Mouse (Mus musculus): ENCODE measurements at regions not wholly inside any gene's neighbourhood (a gene's known extent, or its start where the extent isn't known, plus 50 kb on each side); places are given as distances from the start of the nearest gene placed in this dataset.

DNA sequence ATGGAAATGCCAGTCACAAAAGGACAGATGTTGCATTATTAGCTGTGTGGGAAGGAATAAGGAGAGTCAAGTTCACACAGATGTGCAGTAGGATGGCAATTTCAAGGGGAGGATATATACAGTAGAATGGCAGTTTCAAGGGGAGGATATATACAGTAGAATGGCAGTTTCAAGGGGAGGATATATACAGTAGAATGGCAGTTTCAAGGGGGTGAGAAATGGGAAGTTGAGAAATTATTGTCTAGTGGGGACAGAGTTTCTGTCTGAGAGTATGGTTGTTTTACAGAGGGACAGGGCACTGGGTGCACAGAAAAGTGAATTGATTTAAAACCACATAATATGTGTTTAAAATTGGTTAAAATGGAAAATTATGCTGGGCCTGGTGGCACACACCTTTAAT lies 54.8 kb upstream of the Scel start:
- Histone ChIP-seq H3K36me3 (ENCODE audit: insufficient read depth) (no peaks in the 10 kb centered on the region), H3K4me2 (ENCODE audit: low read depth) (no peak overlapping the region), H3K9ac (no peak overlapping the region), H3K9me3 (ENCODE audit: low read length) (no peaks in the 10 kb centered on the region), H3K27ac (ENCODE audit: low read depth, low read length) (no peak overlapping the region), H3K4me1 (ENCODE audit: insufficient read depth) (0 out of 2 replicates have a peak, but pooled peaks cover 6% of the 10 kb centered on the region), H3K4me3 (ENCODE audit: low read depth, low read length) (no peak overlapping the region), H3K27me3 (ENCODE audit: insufficient read depth, low read length) (no peaks in the 10 kb centered on the region)
- no peak for DNase-seq
- no peak for TF ChIP-seq CTCF (IDR thresholded peaks at IDR 0.05; ENCODE audit: low read depth)
- ATAC-seq, result no peak

- ATAC-seq (no peak), DNase-seq (peak; percentile 13)
- WGBS, result 69% methylated on average over 1 of the region's 1 CpGs
- 0 out of 2 replicates have a peak, but pooled peaks cover 6% of the 10 kb centered on the region for H3K4me1 ChIP-seq (ENCODE audit: insufficient read depth)
- H3K9ac ChIP-seq, result no peak overlapping the region
- no peak for TF ChIP-seq CTCF (IDR thresholded peaks at IDR 0.05; ENCODE audit: low read depth)
- no peak overlapping the region for H3K27ac ChIP-seq (ENCODE audit: low read depth, low read length)
- H3K27me3 ChIP-seq (ENCODE audit: insufficient read depth, low read length), result no peaks in the 10 kb centered on the region
- H3K4me3 ChIP-seq (ENCODE audit: low read depth, low read length), result no peak overlapping the region
- H3K4me2 ChIP-seq (ENCODE audit: low read depth), result no peak overlapping the region
- H3K36me3 ChIP-seq (ENCODE audit: insufficient read depth), result no peaks in the 10 kb centered on the region
- no peaks in the 10 kb centered on the region for H3K9me3 ChIP-seq (ENCODE audit: low read length)
Measured at GRCm38 (mm10) chr14:103456106-103456505, 57.0 kb upstream of the Scel start.

DNA sequence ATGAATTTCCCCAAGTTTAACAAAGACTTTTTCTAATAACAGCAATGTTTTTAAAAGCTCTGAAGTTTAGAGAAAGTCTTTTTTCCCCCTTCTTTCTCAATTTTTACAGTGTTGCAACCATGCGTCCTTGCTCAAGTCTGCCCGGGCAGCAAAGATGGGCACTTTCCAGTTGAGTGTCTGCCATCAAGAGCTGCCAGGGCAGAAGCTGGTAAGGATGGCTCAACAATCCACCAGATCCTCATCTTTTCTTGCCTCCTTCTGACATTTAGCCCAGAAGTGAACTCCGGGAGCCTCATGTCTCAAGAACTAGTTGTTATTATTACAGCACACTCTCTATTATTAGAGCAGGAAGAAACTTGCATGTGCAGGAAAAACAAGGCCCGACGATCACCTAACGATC lies 62.4 kb upstream of the Scel start:
- H3K4me2 ChIP-seq (ENCODE audit: low read depth), result no peak overlapping the region
- no peaks in the 10 kb centered on the region for H3K9me3 ChIP-seq (ENCODE audit: low read length)
- no peak for TF ChIP-seq CTCF (IDR thresholded peaks at IDR 0.05; ENCODE audit: low read depth)
- no peaks in the 10 kb centered on the region for H3K4me1 ChIP-seq (ENCODE audit: insufficient read depth)
- DNase-seq (no peak), ATAC-seq (no peak)
- WGBS, result 85% methylated on average over 6 of the region's 6 CpGs
- no peak overlapping the region for H3K4me3 ChIP-seq (ENCODE audit: low read depth, low read length)
- no peaks in the 10 kb centered on the region for H3K36me3 ChIP-seq (ENCODE audit: insufficient read depth)
- H3K27me3 ChIP-seq (ENCODE audit: insufficient read depth, low read length), result no peaks in the 10 kb centered on the region
- H3K27ac ChIP-seq (ENCODE audit: low read depth, low read length), result no peak overlapping the region
- H3K9ac ChIP-seq, result no peak overlapping the region

GRCm38 (mm10) chr14:103449447-103449846 lies 63.7 kb upstream of the Scel start:
- H3K27me3 ChIP-seq (ENCODE audit: insufficient read depth, low read length), result no peaks in the 10 kb centered on the region
- WGBS, result 59% methylated on average over 5 of the region's 5 CpGs
- ATAC-seq, result no peak
- no peak overlapping the region for H3K4me3 ChIP-seq (ENCODE audit: low read depth, low read length)
- no peak overlapping the region for H3K4me2 ChIP-seq (ENCODE audit: low read depth)
- H3K4me1 ChIP-seq (ENCODE audit: insufficient read depth), result no peaks in the 10 kb centered on the region
- DNase-seq, result peak; percentile 24
- TF ChIP-seq CTCF (IDR thresholded peaks at IDR 0.05; ENCODE audit: low read depth), result no peak
- H3K36me3 ChIP-seq (ENCODE audit: insufficient read depth), result no peaks in the 10 kb centered on the region
- H3K9me3 ChIP-seq (ENCODE audit: low read length), result no peaks in the 10 kb centered on the region
- no peak overlapping the region for H3K9ac ChIP-seq
- no peak overlapping the region for H3K27ac ChIP-seq (ENCODE audit: low read depth, low read length)

- no peak for TF ChIP-seq CTCF (IDR thresholded peaks at IDR 0.05; ENCODE audit: low read depth)
- no peak overlapping the region for H3K27ac ChIP-seq (ENCODE audit: low read depth, low read length)
- H3K36me3 ChIP-seq (ENCODE audit: insufficient read depth), result no peaks in the 10 kb centered on the region
- H3K9ac ChIP-seq, result no peak overlapping the region
- ATAC-seq, result no peak
- no peaks in the 10 kb centered on the region for H3K4me1 ChIP-seq (ENCODE audit: insufficient read depth)
- no peak for DNase-seq
- H3K27me3 ChIP-seq (ENCODE audit: insufficient read depth, low read length), result no peaks in the 10 kb centered on the region
- 65% methylated on average over 7 of the region's 7 CpGs for WGBS
- no peaks in the 10 kb centered on the region for H3K9me3 ChIP-seq (ENCODE audit: low read length)
- H3K4me3 ChIP-seq (ENCODE audit: low read depth, low read length), result no peak overlapping the region
- no peak overlapping the region for H3K4me2 ChIP-seq (ENCODE audit: low read depth)
Measured at GRCm38 (mm10) chr14:103449033-103449432, 64.1 kb upstream of the Scel start.

DNA sequence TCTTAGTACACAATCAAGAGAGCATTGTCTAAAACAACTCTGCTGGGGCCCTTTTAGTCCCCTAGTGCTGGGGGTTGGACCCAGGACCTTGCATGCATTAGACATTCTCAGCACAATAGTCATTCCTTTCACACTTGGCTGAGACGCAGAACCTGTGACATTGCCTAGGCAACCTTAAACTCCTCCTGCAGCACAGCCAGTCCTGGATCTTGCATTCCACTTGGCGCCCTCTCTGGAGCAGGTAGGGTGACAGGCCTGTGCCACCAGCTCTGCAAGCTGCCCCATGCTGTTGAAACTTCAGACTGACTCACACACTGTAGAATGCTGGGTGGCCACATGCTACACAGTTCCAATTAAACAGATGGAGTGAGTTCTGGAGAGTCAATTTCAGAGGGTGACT lies 66.5 kb upstream of the Scel start:
- no peaks in the 10 kb centered on the region for H3K36me3 ChIP-seq (ENCODE audit: insufficient read depth)
- H3K4me3 ChIP-seq (ENCODE audit: low read depth, low read length), result no peak overlapping the region
- WGBS, result 21% methylated on average over 2 of the region's 2 CpGs
- H3K27me3 ChIP-seq (ENCODE audit: insufficient read depth, low read length), result no peaks in the 10 kb centered on the region
- H3K27ac ChIP-seq (ENCODE audit: low read depth, low read length), result no peak overlapping the region
- no peak for DNase-seq
- H3K9ac ChIP-seq, result no peak overlapping the region
- H3K4me2 ChIP-seq (ENCODE audit: low read depth), result no peak overlapping the region
- TF ChIP-seq CTCF (IDR thresholded peaks at IDR 0.05; ENCODE audit: low read depth), result no peak
- H3K9me3 ChIP-seq (ENCODE audit: low read length), result no peaks in the 10 kb centered on the region
- peak; percentile 65 for ATAC-seq
- H3K4me1 ChIP-seq (ENCODE audit: insufficient read depth), result no peaks in the 10 kb centered on the region

- ATAC-seq (no peak), DNase-seq (no peak)
- no peak for TF ChIP-seq CTCF (IDR thresholded peaks at IDR 0.05; ENCODE audit: low read depth)
- no peak overlapping the region for H3K4me2 ChIP-seq (ENCODE audit: low read depth)
- 70% methylated on average over 15 of the region's 15 CpGs for WGBS
- H3K4me3 ChIP-seq (ENCODE audit: low read depth, low read length), result no peak overlapping the region
- H3K9me3 ChIP-seq (ENCODE audit: low read length), result no peaks in the 10 kb centered on the region
- H3K9ac ChIP-seq, result no peak overlapping the region
- no peaks in the 10 kb centered on the region for H3K4me1 ChIP-seq (ENCODE audit: insufficient read depth)
- no peak overlapping the region for H3K27ac ChIP-seq (ENCODE audit: low read depth, low read length)
- no peaks in the 10 kb centered on the region for H3K27me3 ChIP-seq (ENCODE audit: insufficient read depth, low read length)
- no peaks in the 10 kb centered on the region for H3K36me3 ChIP-seq (ENCODE audit: insufficient read depth)
Measured at GRCm38 (mm10) chr14:103441454-103442065, 71.6 kb upstream of the Scel start.
